Mouse (Mus musculus): Measurements from ENCODE around the gene Eif2ak4.

Eif2ak4 gene

DNA sequence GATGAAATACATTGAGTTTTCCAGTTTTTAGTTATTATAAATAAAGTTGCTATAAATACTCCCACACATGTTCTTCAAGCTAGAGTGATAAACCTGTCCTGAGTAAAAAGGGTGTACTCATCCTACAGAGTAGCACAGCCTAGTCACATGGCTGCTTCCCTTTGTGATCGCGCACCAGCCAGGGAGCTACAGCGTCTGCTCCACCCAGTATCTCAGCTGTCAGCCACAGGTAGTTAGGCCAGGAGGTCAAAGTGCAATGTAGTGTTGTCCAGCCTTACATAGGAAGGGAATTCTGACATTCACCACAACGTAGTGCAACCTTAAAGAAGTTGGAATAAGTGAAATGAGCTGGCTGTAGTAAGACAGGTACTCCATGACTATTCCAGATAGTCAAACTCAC, 17.1 kb downstream of the Eif2ak4 start:
- DNase-seq (ENCODE audit: low spot score in 2 of 2) = no peak

DNA sequence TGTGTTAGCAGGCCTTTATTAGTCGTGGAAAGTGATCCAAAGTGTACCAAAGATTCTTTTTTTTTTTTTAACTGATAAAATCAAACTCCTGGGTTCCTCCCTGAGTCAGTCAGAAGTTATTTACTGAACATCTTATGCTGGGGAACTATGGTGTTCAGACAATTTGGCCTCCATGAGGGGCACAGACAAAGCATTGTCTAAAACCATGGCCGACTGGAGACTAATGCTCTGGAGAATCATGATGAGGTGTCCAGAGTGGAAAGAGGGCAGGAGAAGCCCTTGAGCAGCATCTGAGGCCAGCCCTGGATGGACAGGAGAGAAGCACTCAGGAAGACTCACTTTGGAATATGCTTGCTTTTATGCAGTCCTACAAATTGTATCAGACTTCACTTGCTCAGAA, 18.4 kb downstream of the Eif2ak4 start:
- DNase-seq (ENCODE audit: low spot score in 2 of 2) = no peak

DNA sequence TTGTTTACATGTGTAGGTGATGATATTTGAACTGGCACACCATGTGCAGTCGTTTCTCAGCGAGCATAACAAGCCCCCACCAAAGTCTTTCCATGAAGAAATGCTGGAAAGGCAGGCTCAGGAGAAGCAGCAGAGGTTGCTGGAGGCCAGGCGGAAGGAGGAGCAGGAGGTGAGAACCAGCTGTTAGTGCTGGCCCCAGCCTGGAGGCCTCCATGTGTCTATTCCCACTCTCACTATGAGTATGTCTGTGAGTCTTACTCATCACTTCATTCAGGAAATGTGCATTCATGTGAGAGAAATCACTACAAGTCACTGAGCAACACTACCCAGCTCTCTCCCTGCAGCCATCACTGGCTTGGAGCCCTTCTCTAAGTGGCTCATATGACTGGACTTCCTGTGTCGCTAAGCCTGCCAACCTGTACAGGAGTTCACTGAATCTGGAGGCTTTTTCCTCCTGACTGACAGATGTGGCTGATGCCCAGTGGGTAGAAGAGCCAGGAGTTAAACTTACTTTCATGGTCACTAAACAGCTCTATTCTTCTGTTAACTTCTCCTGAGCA, 20.0 kb downstream of the Eif2ak4 start:
- DNase-seq (ENCODE audit: low spot score in 2 of 2) = no peak

DNA sequence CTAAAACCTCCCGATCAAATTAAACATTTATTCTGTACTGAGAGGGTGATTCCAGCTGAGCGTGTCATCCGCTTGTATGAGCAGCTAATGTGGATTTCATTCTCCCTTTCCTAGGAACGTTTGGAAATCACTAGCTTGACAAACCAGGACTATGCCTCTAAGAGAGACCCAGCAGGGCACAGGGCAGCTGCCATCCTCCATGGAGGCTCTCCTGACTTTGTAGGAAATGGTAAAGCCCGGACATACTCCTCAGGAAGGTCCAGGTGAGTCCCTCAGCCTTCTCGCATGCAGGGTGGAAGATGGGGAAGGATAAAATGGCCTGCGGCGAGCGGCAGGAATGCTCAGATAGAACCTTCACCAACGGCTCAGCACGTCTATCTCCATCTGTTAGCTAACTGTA, 24.4 kb downstream of the Eif2ak4 start:
- no peak for DNase-seq (ENCODE audit: low spot score in 2 of 2)

DNA sequence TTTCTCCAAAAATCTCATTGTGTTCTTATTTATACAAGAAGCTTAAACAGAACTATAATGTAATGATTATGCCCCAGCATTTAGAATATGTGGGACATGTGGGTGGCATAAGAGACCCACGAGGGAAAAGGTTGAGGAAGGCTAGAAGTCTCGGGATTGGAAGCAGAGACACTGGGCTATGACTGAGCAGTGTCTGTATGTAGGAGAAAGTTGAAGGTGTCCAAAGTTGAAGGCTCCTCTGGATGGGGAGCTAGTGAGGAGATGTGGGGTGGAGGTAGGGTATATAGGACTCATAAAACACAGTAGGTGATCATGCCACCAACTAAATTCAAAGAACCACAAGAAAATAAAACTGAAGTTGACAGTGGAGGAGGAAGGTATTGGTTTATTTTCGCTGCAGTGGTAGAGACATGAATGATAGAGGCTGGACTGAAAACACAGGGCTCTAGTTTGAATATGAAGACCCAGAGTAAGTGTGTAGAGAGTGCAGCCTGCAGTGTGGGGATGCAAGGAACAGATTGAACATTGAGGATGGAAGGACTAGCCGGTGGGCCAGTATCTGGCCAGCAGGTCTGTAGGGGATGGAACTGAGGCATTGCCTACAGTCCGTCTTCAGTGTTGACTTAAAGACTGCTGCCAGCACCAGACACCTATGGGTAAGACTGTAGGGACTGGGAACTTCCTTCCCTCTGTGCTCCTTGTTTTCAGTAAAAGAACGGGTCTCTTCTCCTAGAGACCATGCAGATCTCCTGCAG, 27.4 kb downstream of the Eif2ak4 start:
- no peak for DNase-seq (ENCODE audit: low spot score in 2 of 2)

DNA sequence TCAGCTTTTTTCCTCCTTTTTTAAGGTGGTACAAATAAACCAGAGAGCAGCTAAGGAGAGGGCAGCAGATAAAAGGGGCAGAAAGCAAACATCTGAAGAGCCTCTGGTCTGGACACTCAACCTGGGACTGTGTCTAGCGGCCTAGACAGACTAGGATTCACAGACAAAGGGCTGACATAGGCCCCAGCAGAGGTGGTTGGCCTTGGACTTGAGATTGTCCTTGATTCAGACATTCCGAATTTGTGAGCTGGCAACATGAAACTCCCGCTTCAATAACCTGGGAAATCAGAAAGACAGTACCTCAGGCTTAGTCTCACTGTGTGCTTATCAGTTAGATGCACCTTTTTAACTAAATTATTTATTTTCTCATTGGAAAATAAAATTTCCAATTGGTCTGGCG, 29.7 kb downstream of the Eif2ak4 start:
- DNase-seq (ENCODE audit: low spot score in 2 of 2) = no peak

DNA sequence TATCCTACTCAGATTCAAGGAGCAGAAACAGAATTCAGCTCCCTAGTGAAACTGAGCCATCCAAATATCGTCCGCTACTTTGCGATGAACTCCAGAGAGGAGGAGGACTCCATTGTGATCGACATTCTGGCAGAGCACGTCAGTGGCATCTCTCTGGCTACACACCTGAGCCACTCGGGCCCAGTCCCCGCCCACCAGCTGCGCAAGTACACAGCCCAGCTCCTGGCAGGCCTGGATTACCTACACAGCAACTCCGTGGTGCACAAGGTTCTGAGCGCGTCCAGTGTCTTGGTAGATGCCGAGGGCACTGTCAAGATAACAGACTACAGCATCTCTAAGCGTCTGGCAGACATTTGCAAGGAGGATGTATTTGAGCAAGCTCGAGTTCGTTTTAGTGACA, 33.5 kb downstream of the Eif2ak4 start:
- no peak for DNase-seq (ENCODE audit: low spot score in 2 of 2)

DNA sequence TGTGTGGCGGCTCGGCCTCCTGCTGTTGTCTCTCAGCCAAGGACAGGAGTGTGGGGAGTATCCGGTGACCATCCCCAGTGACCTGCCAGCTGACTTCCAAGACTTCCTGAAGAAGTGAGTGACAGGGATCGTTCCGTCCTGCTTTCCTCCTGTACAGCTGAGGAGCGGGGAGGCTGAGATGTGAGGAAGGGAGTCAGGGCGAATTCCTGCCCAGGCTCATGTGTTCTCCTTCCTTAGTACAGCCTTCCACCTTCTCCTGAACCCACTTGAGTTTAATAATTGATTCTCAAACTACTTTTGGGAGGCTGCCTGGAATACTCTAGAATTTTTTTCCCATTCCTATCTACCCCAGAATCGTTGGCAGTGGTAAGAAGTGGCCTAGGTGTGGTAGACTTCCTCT, 34.0 kb downstream of the Eif2ak4 start:
- no peak for DNase-seq (ENCODE audit: low spot score in 2 of 2)

DNA sequence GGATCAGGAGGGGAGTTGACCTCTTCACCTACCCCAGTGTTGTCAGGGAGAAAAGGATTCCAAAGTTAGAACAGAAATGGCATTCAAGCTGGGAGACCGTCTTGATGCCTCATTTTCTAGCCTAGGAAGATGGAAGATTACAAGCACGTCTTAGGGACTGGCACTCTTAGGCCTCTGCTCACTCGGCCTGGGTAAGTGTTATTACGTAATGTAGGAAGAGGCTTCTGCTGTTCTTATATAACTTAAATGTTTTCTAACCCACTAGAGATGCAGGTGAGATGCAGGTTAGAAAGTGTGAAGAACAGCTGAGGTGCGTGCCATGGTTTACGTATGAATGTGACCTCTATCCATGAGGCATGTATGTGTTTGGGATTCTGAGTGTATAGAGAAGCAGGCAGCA, 39.9 kb downstream of the Eif2ak4 start:
- no peak for DNase-seq (ENCODE audit: low spot score in 2 of 2)

DNA sequence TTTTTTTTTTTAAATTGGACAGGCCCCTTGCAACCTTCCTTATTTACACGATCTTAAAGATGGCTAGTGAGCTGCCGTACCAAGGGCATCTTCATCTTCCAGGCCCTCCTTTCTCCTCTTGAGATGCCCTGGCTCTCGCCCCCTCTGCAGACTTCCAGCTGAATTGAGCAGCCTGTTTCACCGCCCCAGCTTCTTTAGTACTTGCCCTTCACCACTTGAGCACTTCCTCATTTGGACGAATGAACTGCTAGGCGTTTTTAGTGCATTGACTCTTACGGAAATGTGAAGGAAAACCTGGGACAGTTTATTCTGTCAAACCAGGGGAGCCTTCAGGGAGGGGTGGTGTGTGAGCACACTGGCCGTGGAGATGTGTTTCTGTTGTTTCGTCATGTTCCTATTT, 40.9 kb downstream of the Eif2ak4 start:
- no peak for DNase-seq (ENCODE audit: low spot score in 2 of 2)

DNA sequence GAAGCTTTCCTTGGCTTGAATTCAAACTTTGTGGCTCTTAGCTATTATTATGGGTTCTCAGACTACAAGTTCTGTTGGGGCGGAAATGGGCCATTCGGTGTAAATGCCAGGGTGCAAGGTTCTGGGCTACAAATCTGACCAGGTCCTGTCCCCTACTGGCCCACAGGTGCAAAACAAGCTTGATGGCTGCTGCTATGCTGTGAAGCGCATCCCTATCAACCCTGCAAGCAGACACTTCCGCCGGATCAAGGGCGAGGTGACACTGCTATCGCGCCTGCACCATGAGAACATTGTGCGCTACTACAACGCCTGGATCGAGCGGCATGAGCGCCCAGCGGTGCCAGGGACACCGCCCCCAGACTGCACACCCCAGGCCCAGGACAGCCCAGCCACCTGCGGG, 42.2 kb downstream of the Eif2ak4 start:
- DNase-seq (ENCODE audit: low spot score in 2 of 2) = no peak

DNA sequence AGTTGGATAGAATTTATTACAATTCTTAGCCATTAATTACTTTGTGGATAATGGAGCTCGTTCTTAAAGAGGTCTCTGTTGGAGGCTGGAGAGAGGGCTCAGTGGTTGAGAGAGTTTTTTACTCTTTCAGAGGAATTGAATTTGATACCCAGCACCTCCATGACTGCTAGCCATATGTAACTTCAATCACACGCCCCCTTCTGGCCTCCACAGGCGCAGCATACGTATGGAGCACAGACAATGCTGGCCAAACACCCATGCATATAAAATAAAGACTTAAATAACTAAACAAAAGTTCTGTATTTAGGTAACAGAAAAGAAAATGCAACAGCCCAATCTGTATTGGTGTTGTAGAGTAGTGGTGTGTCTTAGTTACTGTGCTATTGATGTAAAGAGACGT, 43.2 kb downstream of the Eif2ak4 start:
- DNase-seq (ENCODE audit: low spot score in 2 of 2) = no peak

DNA sequence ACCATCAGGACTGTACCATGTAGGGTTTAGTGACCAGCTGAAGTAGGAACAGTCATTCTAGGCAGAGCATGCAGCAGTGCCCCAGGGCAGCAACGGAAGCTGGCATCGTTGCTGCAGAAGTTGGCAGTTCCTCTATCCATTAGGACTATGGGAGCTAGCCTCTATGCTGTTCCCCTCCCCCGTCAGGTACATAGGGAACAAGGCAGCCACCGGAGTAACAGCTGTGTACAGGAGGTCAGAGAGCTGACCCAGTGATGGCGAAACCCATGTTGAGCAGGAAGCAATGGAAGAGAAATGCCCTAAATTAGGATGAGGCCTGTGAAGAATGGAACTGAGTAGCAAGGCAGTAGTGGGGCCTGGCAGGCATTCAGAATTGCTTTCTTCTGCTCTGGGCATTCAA, 53.8 kb downstream of the Eif2ak4 start:
- DNase-seq (ENCODE audit: low spot score in 2 of 2) = no peak

DNA sequence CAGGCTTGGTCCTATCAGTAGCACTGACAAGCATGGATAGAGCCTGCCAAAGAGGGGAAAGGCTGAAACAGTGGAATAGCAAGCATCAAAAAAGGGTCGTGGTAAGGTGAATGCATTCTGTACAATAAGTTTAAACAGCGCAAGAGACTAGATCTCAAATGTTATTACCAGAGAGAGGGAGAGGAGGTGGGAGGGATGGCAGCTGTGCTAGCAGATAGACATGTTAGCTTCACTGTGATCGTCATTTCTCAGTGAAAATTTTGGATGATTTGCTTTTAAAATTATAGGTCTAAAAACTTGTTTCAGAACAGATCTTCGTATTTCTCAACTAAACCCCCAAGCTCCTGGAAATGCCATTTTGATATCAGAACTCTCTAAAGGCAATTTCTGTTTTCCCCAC, 54.3 kb downstream of the Eif2ak4 start:
- DNase-seq (ENCODE audit: low spot score in 2 of 2) = no peak

DNA sequence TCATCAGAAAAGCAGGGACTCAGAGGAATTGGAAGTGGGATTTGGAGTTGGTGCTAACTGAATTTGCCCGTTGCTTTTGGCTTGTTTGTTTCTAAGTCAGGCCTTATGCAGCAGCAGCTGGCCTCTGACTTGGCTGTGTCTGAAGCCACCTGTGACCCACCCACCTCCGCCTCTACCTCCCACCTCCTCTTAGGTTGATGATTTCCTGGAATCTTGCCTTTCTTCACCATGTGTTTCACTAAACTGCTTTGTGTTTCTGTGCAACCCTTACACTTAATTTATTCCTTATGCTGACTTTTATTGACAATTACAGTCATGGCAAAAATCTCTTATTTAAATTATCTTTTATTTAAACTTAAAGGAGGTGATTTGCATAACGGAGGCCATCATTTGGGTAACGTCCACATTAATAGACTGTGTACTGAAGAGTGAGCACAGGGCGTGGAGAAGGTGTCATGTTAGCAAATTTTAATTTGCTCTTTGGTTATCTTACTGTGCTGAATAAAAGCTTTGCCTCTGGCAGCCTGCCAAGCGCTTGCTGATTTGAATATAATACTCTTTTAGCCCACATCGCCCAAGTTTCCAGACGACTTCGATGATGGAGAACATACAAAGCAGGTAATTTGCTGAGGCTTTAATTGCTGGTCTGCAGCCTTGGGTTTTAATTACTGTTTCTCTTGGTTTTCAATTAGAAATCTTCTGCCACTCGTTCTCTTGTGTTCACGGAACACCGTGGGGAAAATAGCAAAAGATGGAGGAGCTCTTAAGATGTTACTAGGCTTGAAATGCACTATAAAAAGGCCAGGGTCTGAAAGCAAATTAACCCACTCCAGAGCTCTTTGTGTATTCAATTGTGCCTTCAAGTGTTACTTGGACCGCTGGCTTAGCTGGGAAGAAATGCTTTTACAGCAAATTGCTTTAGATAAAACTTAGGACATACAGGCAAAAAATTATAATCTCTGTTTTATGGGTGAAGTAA, 57.6 kb downstream of the Eif2ak4 start:
- DNase-seq (ENCODE audit: low spot score in 2 of 2) = no peak

DNA sequence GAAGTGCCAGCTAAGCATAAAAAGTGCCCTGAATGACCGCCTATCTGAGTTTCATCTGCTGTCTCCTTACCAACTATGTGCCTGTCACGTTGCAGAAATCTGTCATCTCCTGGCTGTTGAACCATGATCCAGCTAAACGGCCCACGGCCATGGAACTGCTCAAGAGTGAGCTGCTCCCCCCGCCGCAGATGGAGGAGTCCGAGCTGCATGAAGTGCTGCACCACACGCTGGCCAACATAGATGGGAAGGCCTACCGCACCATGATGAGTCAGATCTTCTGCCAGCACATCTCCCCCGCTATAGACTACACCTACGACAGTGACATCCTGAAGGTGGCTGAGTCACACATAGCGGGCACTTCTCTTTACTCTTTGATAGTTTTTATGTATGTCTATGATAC, 59.8 kb downstream of the Eif2ak4 start:
- peak; percentile 25 to 37 for DNase-seq (ENCODE audit: low spot score in 2 of 2)

DNA sequence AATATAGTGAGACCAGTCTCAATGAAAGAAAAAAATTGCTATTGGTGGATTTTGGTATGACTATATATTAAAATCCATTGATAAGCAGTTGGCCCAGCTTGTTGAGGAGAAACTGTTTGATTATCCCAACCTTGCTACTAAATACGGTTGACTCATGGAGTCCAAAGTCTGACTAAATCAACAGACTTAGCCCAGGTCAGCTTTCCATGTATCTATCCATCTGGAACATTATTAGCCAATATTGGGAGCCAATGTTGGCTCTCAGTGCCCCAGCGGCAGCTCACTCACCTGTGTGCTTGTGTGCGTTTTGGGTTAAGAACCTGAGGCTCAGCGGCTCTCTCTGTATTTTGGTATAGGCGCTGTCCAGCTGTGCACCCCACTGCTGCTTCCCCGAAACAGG, 62.6 kb downstream of the Eif2ak4 start:
- no peak for DNase-seq (ENCODE audit: low spot score in 2 of 2)

DNA sequence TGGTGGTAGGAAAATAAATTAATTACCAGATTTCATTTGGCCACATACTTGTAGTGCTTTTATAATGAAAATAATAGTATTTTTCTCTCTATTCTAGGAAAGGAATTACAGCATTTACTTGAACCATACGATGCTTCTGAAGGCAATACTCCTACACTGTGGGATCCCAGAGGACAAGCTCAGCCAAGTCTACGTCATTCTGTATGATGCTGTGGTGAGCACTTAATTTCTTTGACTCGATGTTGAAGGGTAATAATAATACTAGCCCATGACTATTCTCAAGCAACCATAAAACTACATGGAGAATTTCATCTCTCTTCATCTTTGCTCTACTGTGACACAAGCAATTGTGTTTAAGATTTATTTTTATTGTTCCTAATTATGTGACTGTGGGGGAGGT, 68.6 kb downstream of the Eif2ak4 start:
- no peak for DNase-seq (ENCODE audit: low spot score in 2 of 2)

DNA sequence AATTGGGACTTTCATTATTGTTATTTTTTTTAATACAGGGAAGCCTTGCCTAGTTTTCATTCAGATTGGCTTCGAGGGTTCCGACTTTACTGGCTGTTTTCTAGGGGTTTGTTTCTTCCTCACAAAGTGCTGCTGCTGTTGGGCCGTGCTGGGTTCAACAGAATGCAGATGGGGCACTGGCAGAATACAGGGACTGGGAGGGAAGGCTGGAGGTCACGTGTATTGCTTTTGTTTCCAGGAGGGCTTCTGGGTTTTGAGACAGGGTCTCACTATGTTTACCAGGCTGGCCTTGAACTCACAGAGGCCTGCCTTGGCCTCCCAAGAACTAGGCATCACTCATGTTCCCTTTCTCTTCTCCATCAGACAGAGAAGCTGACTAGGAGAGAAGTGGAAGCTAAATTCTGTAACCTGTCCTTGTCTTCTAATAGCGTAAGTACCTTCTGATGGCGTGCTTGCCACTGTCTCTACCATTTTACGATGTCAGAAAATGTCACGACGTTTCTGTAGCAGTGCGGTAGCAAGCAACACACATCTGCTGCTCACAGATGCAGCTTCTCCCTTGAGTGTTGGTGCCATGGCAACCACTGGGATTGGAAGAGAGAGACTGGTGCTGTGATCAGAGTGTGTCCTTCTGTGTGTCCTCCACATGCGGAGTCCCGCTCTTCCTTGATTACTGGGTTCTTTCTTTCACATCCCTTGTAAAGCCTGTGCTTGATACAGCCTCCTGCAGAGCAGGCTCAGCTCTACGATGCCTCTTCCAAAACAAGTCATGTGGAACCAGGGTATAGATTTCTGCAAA, 69.2 kb downstream of the Eif2ak4 start:
- DNase-seq (ENCODE audit: low spot score in 2 of 2) = no peak

DNA sequence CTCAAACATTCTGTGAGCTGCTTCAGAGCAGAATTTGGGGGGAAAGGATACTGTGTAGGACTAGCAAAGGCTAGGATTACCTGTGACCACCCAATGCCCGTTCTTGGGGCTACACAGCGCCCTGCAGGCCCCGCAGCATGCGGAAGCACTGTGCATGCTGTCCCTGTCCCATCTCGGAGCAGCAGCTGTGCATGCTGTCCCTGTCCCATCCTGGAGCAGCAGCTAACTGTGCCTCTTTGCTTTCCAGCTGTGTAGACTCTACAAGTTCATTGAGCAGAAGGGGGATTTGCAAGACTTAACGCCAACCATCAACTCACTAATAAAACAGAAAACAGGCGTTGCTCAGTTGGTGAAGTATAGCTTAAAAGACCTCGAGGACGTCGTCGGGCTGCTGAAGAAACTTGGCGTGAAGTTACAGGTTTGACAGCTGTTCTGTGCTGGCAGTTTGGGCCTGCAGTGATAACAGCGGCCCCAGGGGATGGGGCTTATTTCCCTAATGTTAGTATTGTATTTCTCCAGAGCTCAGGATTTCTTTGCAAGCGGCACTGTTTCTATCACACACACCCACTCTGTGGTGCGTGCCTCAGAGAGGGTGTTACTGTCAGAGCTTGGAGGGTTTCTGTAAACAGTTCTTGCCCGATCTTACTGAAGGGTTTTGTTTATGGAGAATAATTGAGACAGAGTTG, 73.2 kb downstream of the Eif2ak4 start:
- no peak for DNase-seq (ENCODE audit: low spot score in 2 of 2)

DNA sequence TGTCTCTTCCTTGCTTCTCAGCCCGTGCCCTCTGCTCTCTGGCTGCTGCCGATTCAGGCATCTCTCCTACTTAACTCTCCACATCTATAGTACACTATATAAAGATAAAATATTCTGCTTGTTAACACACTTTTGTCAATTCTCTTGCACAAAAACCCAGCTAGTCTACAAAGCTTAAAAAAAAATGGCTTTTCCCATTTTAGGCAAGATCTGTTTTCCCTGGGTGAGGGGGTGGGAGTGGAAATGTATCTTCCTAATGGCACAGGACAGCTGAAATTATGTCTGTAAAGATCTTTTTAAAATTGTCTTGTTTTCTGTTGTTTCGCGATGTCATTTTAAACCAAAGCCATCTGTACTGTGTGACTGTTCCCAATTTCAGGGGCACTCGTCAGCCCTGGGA, 75.1 kb downstream of the Eif2ak4 start:
- no peak for DNase-seq (ENCODE audit: low spot score in 2 of 2)

All from frontal cortex, postnatal 25 days (tissue).